Mouse (Mus musculus) spleen, adult 2 months (tissue): Measurements from ENCODE around the gene Ndel1.

Source experiments
- CTCF ChIP-seq: fragments of 200-500 bp; IDR thresholded peaks from 2 replicates; pipeline ENCODE4 v1.5.1; 2011; ENCODE audit warnings: mild to moderate bottlenecking, inconsistent platforms; ENCODE audit not compliant: insufficient read depth, insufficient read length, insufficient replicate concordance; ENCODE audit errors: extremely low read depth
- POLR2A ChIP-seq: fragments of 200-500 bp; IDR thresholded peaks from 2 replicates; pipeline ENCODE4 v1.6.1; 2011; ENCODE audit warnings: low read depth, low read length, inconsistent platforms

GRCm38 (mm10) chr11:68905138-68905531, 33.5 kb upstream of the Ndel1 start:
- no peak for TF ChIP-seq CTCF
- TF ChIP-seq POLR2A, result no peak
